Mouse (Mus musculus) layer of hippocampus, adult 8-10 months (tissue): ENCODE measurements around the gene Zbtb7a. TPM values are rescaled to one million over a fixed set of nuclear protein-coding genes. Genes with fewer than 3 reads are reported as not detected.
"Not testable (repeated sequence)": the region's sequence is repeated elsewhere in the genome, so short reads cannot be mapped to it uniquely, and the experiment has no call there.

ENCODE experiments used
- DNase-seq, 2 experiments: peaks; one replicate each; pipeline ENCODE4 v3.0.0; 2022; ENCODE audit warnings: low spot score in 2 of 2
- total RNA-seq, 4 experiments: library from RNA; stranded (reverse); gene quantifications; 2 replicates each; pipeline ENCODE4 v1.2.4; 2022

Zbtb7a gene
- total RNA-seq, 4 experiments from 2014 or later: 94.8 to 118 (median 103) TPM

- no peak for DNase-seq
Measured at GRCm38 (mm10) chr10:81168087-81168431, 33.0 kb downstream of the Zbtb7a start.

- peak in 1 of 2 experiments; percentile 74 for DNase-seq
Measured at GRCm38 (mm10) chr10:81168521-81169244, 33.7 kb downstream of the Zbtb7a start.

- not testable (repeated sequence) for DNase-seq
Measured at GRCm38 (mm10) chr10:81169411-81169900, 34.4 kb downstream of the Zbtb7a start.

GRCm38 (mm10) chr10:81173132-81173531, 38.1 kb downstream of the Zbtb7a start:
- DNase-seq: peak in 1 of 2 experiments; percentile 84

- peak; percentile 81 to 91 for DNase-seq
Measured at GRCm38 (mm10) chr10:81174617-81175344, 39.8 kb downstream of the Zbtb7a start.

- DNase-seq: not testable (repeated sequence)
Measured at GRCm38 (mm10) chr10:81175345-81175701, 40.3 kb downstream of the Zbtb7a start.

- DNase-seq: no peak
Measured at GRCm38 (mm10) chr10:81175936-81176465, 41.0 kb downstream of the Zbtb7a start.

- DNase-seq: peak; percentile 95 to 99
Measured at GRCm38 (mm10) chr10:81176466-81177271, 41.6 kb downstream of the Zbtb7a start, which contains the start of gene Eef2. Eef2 (plus strand) TSS chr10:81176631.

- DNase-seq: no peak
Measured at GRCm38 (mm10) chr10:81177491-81177925, 42.5 kb downstream of the Zbtb7a start.

- no peak for DNase-seq
Measured at GRCm38 (mm10) chr10:81177958-81178712, 43.1 kb downstream of the Zbtb7a start.

GRCm38 (mm10) chr10:81178927-81179326, 43.9 kb downstream of the Zbtb7a start:
- no peak for DNase-seq

- no peak for DNase-seq
Measured at GRCm38 (mm10) chr10:81179451-81180342, 44.7 kb downstream of the Zbtb7a start.

- DNase-seq: no peak
Measured at GRCm38 (mm10) chr10:81180946-81181345, 45.9 kb downstream of the Zbtb7a start.

GRCm38 (mm10) chr10:81181860-81182259, 46.8 kb downstream of the Zbtb7a start:
- not testable (repeated sequence) for DNase-seq

GRCm38 (mm10) chr10:81182336-81183333, 47.6 kb downstream of the Zbtb7a start, which contains the start of gene Dapk3:
Dapk3 (plus strand) TSS chr10:81183005.
- DNase-seq: peak; percentile 99

- no peak for DNase-seq
Measured at GRCm38 (mm10) chr10:81183805-81184204, 48.8 kb downstream of the Zbtb7a start, which contains the start of gene 4930442H23Rik. 4930442H23Rik (minus strand) TSS chr10:81183849.

- no peak for DNase-seq
Measured at GRCm38 (mm10) chr10:81184765-81185164, 49.7 kb downstream of the Zbtb7a start.

- DNase-seq: no peak
Measured at GRCm38 (mm10) chr10:81187161-81187560, 52.1 kb downstream of the Zbtb7a start.
